Mouse (Mus musculus): ENCODE measurements around the gene Myadm. TPM values are rescaled to one million over a fixed set of nuclear protein-coding genes. Genes with fewer than 3 reads are reported as not detected.

The Myadm gene
- polyA plus RNA-seq, 2 experiments, result 21.5 to 23.1 TPM

DNA sequence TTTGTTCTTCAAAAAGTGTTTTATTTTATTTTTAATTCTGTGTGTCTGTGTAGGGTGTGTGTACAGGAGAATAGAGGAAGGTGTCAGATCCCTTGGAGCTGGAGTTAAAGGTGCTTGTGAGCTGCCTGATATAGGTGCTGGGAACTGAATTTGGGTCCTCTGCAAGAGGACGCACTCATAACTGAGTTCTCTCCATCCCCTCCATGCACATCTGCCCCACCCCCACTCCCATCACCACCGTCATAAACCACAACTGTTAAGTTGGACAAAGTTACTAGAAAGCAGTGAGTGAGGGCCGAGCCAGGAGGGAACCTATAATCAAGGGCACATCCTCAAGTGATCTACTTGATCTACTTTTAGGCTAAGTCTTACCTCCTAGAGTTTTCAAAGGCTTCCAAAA lies 55.0 kb downstream of the Myadm start:
- no peak for TF ChIP-seq EP300 (IDR thresholded peaks at IDR 0.05; ENCODE audit: low read depth)
- no peak for TF ChIP-seq CTCF (IDR thresholded peaks at IDR 0.05; ENCODE audit: low read depth)
- Histone ChIP-seq H3K36me3 (replicated peaks; ENCODE audit: control insufficient read depth, insufficient read depth, low read depth) (no peaks in the 10 kb centered on the region), H3K27ac (no peak overlapping the region), H3K4me1 (replicated peaks; ENCODE audit: control insufficient read depth in 2 of 2, insufficient read depth in 2 of 2, low read length in 1 of 2) (no peaks in the 10 kb centered on the region), H3K4me3 (ENCODE audit: insufficient read depth in 1 of 2, low read depth in 2 of 2, low read length in 2 of 2) (no peak overlapping the region), H3K27me3 (ENCODE audit: control insufficient read depth, insufficient read depth, low read length) (no peaks in the 10 kb centered on the region), H3K4me2 (ENCODE audit: low read depth) (no peak overlapping the region), H3K9me3 (ENCODE audit: control insufficient read depth, low read length) (no peaks in the 10 kb centered on the region), H3K9ac (replicated peaks) (no peak overlapping the region)
- WGBS (ENCODE audit: insufficient replicate concordance), result 43% methylated on average over 3 of the region's 3 CpGs
- no peak for DNase-seq (ENCODE audit: low read depth in 3 of 3, low spot score in 3 of 3)
- no peak for ATAC-seq (ENCODE audit: insufficient read depth)

DNA sequence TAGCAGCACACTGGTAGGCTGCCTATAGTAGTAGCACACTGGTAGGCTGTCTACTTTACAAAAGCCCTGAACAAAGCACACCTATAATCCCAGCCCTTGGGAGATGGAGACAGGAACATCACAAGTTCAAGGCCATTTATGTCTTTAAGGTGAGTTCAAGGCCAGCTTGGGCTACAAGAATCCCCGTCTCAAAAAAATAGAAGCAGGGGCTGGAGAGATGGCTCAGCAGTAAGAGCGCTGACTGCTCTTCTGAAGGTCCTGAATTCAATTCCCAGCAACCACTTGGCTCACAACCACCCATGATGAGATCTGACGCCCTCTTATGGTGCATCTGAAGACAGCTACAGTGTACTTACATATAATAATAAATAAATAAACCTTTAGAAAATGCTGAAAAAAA lies 56.4 kb downstream of the Myadm start:
- Histone ChIP-seq H3K27ac (no peak overlapping the region), H3K36me3 (replicated peaks; ENCODE audit: control insufficient read depth, insufficient read depth, low read depth) (no peaks in the 10 kb centered on the region), H3K9ac (replicated peaks) (no peak overlapping the region), H3K4me2 (ENCODE audit: low read depth) (no peak overlapping the region), H3K4me1 (replicated peaks; ENCODE audit: control insufficient read depth in 2 of 2, insufficient read depth in 2 of 2, low read length in 1 of 2) (no peaks in the 10 kb centered on the region), H3K9me3 (ENCODE audit: control insufficient read depth, low read length) (no peaks in the 10 kb centered on the region), H3K27me3 (ENCODE audit: control insufficient read depth, insufficient read depth, low read length) (no peaks in the 10 kb centered on the region), H3K4me3 (ENCODE audit: insufficient read depth in 1 of 2, low read depth in 2 of 2, low read length in 2 of 2) (no peak overlapping the region)
- ATAC-seq (ENCODE audit: insufficient read depth) (no peak), DNase-seq (ENCODE audit: low read depth in 3 of 3, low spot score in 3 of 3) (no peak)
- 57% methylated on average over 3 of the region's 3 CpGs for WGBS (ENCODE audit: insufficient replicate concordance)
- TF ChIP-seq EP300 (IDR thresholded peaks at IDR 0.05; ENCODE audit: low read depth) (no peak), CTCF (IDR thresholded peaks at IDR 0.05; ENCODE audit: low read depth) (no peak)

- WGBS (ENCODE audit: insufficient replicate concordance), result 58% methylated on average over 20 of the region's 20 CpGs
- ATAC-seq (ENCODE audit: insufficient read depth) (no peak), DNase-seq (ENCODE audit: low read depth in 3 of 3, low spot score in 3 of 3) (no peak)
- no peak overlapping the region for H3K27ac ChIP-seq
- no peaks in the 10 kb centered on the region for H3K9me3 ChIP-seq (ENCODE audit: control insufficient read depth, low read length)
- no peaks in the 10 kb centered on the region for H3K4me1 ChIP-seq (replicated peaks; ENCODE audit: control insufficient read depth in 2 of 2, insufficient read depth in 2 of 2, low read length in 1 of 2)
- H3K4me2 ChIP-seq (ENCODE audit: low read depth), result no peak overlapping the region
- TF ChIP-seq CTCF (IDR thresholded peaks at IDR 0.05; ENCODE audit: low read depth) (no peak), EP300 (IDR thresholded peaks at IDR 0.05; ENCODE audit: low read depth) (no peak)
- H3K36me3 ChIP-seq (replicated peaks; ENCODE audit: control insufficient read depth, insufficient read depth, low read depth), result no peaks in the 10 kb centered on the region
- H3K4me3 ChIP-seq (ENCODE audit: insufficient read depth in 1 of 2, low read depth in 2 of 2, low read length in 2 of 2), result no peak overlapping the region
- H3K9ac ChIP-seq (replicated peaks), result no peak overlapping the region
- no peaks in the 10 kb centered on the region for H3K27me3 ChIP-seq (ENCODE audit: control insufficient read depth, insufficient read depth, low read length)
These were observed 58.7 kb downstream of the Myadm start for GRCm38 (mm10) chr7:3347366-3348287.

DNA sequence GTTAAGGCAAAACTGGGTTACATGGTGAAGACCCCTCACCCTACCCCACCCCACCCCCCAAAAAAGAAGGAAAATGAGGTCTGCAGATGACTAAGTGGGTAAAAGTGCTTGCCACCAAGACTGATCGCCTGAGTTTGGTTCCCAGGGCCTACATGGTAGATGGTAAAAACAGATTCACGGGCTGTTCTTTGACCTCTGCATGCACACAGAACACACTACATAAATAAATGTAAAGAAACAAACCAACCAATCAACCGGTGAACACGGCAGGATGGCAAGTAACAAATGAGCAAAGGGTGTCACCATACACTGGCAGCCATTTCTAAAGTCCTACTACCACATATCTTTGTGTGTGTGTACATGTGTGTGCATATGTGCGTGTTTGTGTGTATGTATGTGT lies 59.4 kb downstream of the Myadm start:
- no peak overlapping the region for H3K4me3 ChIP-seq (ENCODE audit: insufficient read depth in 1 of 2, low read depth in 2 of 2, low read length in 2 of 2)
- DNase-seq (ENCODE audit: low read depth in 3 of 3, low spot score in 3 of 3), result no peak

DNA sequence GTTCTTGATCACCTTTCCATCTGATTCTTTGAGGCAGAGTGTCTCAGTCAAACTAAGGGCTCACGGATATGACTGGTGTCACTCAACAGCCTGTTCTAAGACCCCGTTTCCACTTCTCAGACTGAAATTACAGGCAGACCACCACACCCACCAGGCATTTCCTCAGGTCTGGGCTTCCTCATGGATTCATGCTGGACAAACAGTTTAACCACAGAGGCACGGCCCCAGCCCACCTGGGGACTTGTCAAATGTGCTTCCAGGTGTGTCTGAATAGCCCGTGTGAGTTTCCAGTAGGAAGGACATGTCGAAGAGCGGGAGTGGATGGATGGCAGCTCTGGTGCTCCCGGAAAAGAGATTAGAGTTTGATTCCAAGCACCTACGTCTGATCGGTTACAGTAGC lies 60.9 kb downstream of the Myadm start:
- Histone ChIP-seq H3K4me2 (ENCODE audit: low read depth) (no peak overlapping the region), H3K4me1 (replicated peaks; ENCODE audit: control insufficient read depth in 2 of 2, insufficient read depth in 2 of 2, low read length in 1 of 2) (no peaks in the 10 kb centered on the region), H3K27ac (no peak overlapping the region), H3K9ac (replicated peaks) (no peak overlapping the region), H3K9me3 (ENCODE audit: control insufficient read depth, low read length) (no peaks in the 10 kb centered on the region), H3K4me3 (ENCODE audit: insufficient read depth in 1 of 2, low read depth in 2 of 2, low read length in 2 of 2) (no peak overlapping the region), H3K27me3 (ENCODE audit: control insufficient read depth, insufficient read depth, low read length) (no peaks in the 10 kb centered on the region), H3K36me3 (replicated peaks; ENCODE audit: control insufficient read depth, insufficient read depth, low read depth) (no peaks in the 10 kb centered on the region)
- TF ChIP-seq CTCF (IDR thresholded peaks at IDR 0.05; ENCODE audit: low read depth), result no peak
- TF ChIP-seq EP300 (IDR thresholded peaks at IDR 0.05; ENCODE audit: low read depth), result no peak
- ATAC-seq (ENCODE audit: insufficient read depth) (no peak), DNase-seq (ENCODE audit: low read depth in 3 of 3, low spot score in 3 of 3) (no peak)
- whole genome bisulfite sequencing (ENCODE audit: insufficient replicate concordance), result 71% methylated on average over 9 of the region's 9 CpGs

More for the DNA sequence above, 59.4 kb downstream of the Myadm start:
- H3K9me3 ChIP-seq (ENCODE audit: control insufficient read depth, low read length), result no peaks in the 10 kb centered on the region
- ATAC-seq (ENCODE audit: insufficient read depth), result no peak
- H3K4me1 ChIP-seq (replicated peaks; ENCODE audit: control insufficient read depth in 2 of 2, insufficient read depth in 2 of 2, low read length in 1 of 2), result no peaks in the 10 kb centered on the region
- H3K9ac ChIP-seq (replicated peaks), result no peak overlapping the region
- no peak overlapping the region for H3K27ac ChIP-seq
- 52% methylated on average over 5 of the region's 5 CpGs for WGBS (ENCODE audit: insufficient replicate concordance)
- H3K4me2 ChIP-seq (ENCODE audit: low read depth), result no peak overlapping the region
- no peak for TF ChIP-seq EP300 (IDR thresholded peaks at IDR 0.05; ENCODE audit: low read depth)
- no peak for TF ChIP-seq CTCF (IDR thresholded peaks at IDR 0.05; ENCODE audit: low read depth)
- no peaks in the 10 kb centered on the region for H3K27me3 ChIP-seq (ENCODE audit: control insufficient read depth, insufficient read depth, low read length)
- no peaks in the 10 kb centered on the region for H3K36me3 ChIP-seq (replicated peaks; ENCODE audit: control insufficient read depth, insufficient read depth, low read depth)

Other genes with a start within 250 kb of the Myadm start
- gene AU018091, start 119.9 kb upstream of the Myadm start, polyA plus RNA-seq (2012; rRNA removed), result not detected in 2 replicates
- gene AU018091, start 119.9 kb upstream of the Myadm start, polyA plus RNA-seq (2014; fragmentation: Nextera tagmentation; extraction: Ambion mirVana), result not detected in 2 replicates
- 0.02 and 0.04 TPM in 2 replicates for gene Nlrp12, start 39.3 kb upstream of the Myadm start, polyA plus RNA-seq (2012; rRNA removed)
- 0.05 and 0.08 TPM in 2 replicates for gene Nlrp12, start 39.3 kb upstream of the Myadm start, polyA plus RNA-seq (2014; fragmentation: Nextera tagmentation; extraction: Ambion mirVana)
- 0.05 and 0.06 TPM in 2 replicates for gene Prkcg, start 99 bp downstream of the Myadm start, polyA plus RNA-seq (2012; rRNA removed)
- gene Prkcg, start 99 bp downstream of the Myadm start, polyA plus RNA-seq (2014; fragmentation: Nextera tagmentation; extraction: Ambion mirVana), result not detected in 2 replicates
- gene Cacng7, start 43.9 kb downstream of the Myadm start, polyA plus RNA-seq (2012; rRNA removed), result 0.49 and 0.92 TPM in 2 replicates
- gene Cacng7, start 43.9 kb downstream of the Myadm start, polyA plus RNA-seq (2014; fragmentation: Nextera tagmentation; extraction: Ambion mirVana), result not detected in 2 replicates
- gene Cacng8, start 101.6 kb downstream of the Myadm start, polyA plus RNA-seq (2012; rRNA removed), result 0.04 and 0.05 TPM in 2 replicates
- not detected in 2 replicates for gene Cacng8, start 101.6 kb downstream of the Myadm start, polyA plus RNA-seq (2014; fragmentation: Nextera tagmentation; extraction: Ambion mirVana)
- not detected in 2 replicates for gene Cacng6, start 135.1 kb downstream of the Myadm start, polyA plus RNA-seq (2012; rRNA removed)
- not detected in 2 replicates for gene Cacng6, start 135.1 kb downstream of the Myadm start, polyA plus RNA-seq (2014; fragmentation: Nextera tagmentation; extraction: Ambion mirVana)
- gene Tarm1, start 213.5 kb downstream of the Myadm start, polyA plus RNA-seq (2012; rRNA removed), result 0.10 and 0.11 TPM in 2 replicates
- gene Tarm1, start 213.5 kb downstream of the Myadm start, polyA plus RNA-seq (2014; fragmentation: Nextera tagmentation; extraction: Ambion mirVana), result 0.18 and 0.32 TPM in 2 replicates

Measured in liver, embryonic 14.5 days (tissue).